Mouse (Mus musculus) left cerebral cortex, adult 11 months (tissue): ENCODE measurements around the gene Foxf1.

Experiments
- DNase-seq: peaks from one replicate; pipeline ENCODE4 v3.0.0; 2022; ENCODE audit warnings: low spot score

The Foxf1 gene

DNA sequence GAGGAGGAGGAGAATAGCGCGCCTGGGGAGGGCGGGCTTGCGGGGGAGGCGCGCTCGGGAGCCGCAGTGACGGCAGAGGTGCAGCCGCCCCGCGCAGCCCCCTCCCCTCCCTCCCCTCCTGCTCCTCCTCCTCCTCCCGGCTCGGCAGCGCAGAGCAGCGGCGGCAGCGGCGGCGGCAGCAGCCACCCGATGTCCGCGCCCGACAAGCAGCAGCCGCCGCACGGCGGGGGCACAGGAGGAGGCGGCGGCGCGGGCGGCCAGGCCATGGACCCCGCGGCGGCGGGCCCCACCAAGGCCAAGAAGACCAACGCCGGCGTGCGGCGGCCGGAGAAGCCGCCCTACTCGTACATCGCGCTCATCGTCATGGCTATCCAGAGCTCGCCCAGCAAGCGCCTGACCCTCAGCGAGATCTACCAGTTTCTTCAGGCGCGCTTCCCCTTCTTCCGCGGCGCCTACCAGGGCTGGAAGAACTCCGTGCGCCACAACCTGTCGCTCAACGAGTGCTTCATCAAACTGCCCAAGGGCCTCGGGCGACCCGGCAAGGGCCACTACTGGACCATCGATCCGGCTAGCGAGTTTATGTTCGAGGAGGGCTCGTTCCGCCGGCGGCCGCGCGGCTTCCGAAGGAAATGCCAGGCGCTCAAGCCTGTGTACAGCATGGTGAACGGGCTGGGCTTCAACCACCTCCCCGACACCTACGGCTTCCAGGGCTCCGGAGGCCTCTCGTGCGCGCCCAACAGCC is at the start of gene Foxf1:
Foxf1 (plus strand) TSS at position 177 of the 742 bp plus-strand sequence.
- no peak for DNase-seq

DNA sequence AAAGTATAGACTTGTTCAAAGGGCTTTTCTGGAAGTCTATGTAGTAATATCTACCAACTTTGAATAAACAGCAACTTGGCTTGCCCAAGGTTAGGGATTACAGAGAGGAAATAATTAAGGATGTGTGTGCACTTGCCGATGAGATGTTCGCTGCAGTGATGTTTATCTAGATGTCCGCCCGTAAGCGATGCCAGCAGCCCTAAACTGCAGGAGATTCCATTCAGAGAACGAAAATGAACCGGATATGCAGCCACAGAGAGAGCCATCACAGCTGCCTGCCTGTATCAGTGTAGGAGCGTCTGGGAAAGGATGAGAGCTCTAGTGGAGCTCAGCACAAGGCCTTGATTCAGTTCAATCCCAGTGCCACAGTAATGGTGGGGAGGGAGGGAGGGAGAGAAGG is 48.6 kb upstream of the Foxf1 start:
- no peak for DNase-seq

DNA sequence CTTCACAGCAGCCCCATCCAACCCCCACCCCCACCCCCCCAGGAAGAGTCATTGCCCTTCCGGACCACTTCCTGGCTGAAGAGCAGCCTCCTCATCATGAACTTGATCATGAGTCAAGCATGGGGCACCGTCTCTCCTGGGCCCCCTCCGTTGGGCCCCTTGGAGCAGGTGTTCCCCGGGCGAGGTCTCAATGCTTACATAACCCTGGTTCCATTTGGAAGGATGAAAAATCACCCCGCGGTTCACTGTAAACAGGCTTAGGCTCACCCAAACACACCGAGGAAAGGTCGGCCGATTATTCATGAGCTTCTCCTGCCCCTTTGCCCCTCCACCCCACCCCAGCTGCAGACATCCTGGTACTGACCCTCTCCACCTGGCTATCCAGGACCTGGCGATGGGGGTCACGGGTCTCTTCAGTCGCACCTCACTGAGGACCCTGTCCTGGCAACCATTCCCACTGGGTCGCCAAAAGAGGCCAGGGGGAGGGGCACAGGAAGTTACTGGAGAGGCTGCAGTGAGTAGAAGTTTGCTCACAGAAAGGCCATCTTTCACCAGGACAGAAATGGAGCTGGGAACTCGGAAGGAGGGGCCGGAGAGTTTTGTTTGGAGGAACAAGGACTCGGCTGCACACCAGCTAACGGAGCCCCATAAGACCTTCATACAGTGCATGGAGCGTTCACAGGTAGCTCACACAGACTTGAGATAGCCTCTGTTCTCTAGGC is 40.3 kb upstream of the Foxf1 start:
- DNase-seq = no peak

DNA sequence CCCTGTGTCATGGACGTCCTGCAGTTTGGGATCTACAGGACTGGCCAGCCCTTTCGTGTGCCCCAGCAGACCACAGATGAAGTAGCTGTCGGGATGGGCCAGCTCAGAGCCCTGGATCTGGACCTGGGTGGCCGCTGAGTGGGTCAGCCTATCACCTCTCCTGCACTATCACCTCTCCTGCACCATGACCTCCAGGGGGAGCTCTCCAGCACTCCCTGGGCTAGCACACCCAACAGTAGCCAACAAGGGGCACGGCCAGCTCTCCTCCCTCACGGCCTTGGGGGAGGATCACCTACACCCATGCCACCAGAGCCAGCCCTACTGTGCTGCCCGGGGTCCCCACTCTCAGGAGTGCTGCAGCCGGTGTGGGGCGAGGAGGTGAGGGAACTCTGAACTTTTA is 36.7 kb upstream of the Foxf1 start:
- DNase-seq = no peak

DNA sequence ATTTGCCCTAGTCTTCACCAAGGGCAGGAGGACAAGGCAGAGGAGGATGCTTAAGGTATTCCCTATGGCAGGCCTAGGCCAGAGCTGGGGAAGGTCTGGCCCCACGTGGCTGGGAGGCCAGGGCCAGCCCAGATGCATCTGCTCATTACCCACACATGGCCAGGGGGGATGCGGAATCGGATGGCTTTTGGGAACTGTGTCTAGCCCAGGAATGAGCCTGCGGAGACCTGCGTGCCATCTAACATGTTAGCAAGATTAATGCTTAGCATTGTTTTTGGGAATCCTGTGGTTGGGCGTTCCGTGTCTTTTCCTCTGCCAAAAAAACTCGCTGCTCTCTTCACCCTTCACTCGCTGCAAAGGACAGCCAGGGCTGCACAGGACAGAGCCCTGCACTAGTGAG is 26.1 kb upstream of the Foxf1 start:
- DNase-seq = no peak

DNA sequence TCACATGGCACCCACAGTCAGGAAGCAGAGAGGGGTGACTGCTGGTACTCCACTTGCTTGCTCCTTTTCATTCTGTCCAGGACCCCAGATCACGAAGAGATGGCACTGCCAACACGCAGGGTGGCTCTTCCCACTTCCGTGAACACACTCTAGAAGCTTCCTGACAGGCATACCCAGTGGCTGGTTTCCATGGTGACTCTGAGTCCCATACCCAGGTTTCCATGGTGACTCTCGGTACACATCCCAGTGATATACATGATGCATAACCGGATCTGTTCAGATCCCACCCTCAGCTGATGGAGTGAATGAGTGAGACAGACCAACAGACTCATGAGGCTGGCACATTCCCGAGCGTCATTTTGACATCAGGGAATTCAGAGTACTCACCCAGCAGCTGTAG is 25.1 kb upstream of the Foxf1 start:
- DNase-seq = no peak

DNA sequence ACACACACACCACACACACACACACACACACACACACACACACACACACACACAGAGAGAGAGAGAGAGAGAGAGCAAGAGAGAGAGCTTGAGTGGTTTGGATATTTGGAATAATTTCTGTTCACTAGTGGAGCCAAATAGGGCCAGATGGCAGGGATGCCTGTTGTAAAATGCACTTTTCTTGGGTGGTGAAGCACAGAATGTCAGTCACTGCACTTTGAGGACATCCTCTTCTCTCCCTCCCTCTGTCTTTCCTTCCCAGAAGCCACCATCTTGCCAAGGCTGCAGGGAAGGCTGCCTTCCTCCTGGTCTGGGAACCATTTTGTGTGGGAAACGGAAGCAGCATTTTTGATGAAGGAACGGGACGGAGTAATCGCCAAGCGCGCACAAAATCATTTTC is 21.7 kb upstream of the Foxf1 start:
- no peak for DNase-seq

DNA sequence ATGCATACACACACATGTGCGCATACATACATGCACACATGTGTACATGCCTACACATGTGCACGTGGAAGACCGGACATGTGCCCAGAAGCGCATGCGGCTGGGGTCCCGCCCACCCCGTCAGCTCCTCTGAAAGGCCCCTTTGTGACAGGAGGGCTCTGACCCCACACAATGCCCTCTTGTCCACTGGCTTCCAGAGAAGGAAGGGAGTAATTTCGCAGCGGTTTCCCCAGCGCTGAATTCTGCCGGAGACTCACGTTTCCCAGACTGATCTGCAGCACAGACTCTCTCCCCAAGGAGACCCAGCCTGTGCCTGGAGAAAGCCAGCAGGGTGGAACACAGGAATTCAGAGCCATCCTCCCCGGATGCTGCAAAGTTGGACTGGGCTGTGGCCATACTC is 20.5 kb upstream of the Foxf1 start:
- DNase-seq = no peak

DNA sequence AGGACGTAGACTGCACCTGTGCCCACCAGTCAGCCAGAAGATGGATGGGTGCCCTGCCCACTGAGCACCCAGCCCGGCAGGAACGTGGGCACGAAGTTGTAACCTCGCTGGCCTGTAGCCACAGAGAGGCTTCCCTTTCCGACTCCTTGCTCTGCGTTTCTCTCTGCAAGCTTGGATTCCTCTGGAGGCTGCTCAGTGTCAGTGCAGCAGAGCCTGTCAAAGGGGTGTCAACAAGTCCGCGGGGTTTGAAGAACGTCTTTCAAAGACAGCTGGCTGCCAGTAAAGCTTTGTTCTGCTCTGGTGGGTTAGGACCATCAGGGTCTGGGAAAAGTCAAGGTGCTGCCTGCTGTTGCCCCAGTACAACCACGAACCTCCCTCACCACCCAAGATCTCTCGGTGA is 12.7 kb upstream of the Foxf1 start:
- DNase-seq = no peak

DNA sequence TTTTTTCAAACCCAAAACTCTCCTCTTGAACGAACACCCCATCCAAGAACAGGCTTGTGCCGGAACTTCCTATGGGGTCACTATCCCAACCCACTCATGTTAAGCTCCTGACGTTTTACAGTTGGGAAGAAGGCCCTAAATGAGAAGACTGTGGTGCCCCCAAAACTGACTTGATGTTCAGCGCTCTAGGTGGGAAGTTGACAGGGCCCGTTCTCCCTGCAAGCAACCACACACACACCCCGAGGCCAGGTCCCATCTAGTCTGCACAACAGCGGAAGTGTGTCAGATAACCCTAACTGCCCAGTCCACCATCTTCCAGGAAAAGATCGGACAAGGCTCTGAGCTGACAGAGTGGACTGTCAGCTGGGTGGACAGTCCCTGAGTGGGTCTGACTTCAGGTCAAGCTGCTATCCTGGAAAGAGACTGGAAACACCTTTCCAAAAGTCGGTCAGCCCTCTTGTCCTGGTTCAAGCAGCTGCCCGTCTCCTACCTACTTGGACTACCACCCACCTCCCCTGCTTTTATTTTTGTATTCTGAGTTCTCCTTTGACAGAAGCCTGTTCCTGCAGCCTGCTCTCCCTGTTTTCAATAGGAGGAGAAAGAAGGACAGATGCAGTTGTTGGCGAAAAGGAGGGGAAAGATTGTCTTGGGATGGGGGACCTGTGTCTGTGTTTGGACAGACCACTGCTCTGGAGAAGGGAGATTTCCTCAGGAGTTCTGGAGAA is 11.6 kb upstream of the Foxf1 start:
- DNase-seq = no peak

DNA sequence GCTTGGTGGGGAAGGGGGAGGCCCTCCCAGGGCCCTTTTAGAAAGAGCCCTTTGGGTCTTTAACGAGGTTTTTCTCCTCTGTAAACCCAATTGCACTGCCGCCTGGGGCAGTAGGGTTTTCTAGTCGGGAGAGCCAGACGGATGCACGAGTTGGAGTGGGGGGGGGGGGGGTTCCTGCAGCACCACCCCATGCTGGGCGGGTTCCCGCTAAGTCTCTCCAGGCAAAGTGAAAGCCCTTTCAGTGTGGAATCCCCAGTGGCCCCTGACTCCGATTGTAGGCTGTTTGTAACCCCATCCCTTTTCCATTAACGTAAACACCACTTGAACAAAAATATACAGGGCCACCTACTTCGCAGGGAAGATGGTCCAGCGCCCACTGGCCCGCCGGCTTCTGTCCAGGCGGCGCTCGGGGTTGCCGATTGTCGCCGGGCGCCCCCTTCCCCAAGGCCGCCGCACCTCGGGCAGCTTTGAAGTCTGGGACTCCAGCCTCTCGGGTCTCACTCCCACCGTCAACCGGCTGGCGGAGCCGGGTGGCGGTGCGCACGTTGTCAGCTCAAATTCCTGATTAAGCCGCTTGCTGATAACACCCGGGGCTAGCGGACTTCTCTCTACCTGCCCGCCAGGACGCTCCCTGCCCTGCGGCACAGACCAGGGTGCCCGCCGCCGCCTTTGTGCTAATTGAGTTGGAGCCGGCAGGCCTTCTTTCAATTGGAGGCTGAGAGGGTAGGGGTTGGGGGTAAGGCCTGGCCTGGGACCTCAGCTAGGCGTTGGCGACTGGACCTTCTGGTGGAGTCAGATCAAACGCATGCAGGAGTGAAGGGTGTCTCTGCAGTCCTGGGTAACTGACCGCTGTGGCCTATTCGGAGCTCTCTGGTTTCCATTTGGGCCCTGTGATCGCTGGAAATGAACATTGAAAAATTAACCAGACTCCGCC is 10.7 kb upstream of the Foxf1 start:
- DNase-seq = no peak

DNA sequence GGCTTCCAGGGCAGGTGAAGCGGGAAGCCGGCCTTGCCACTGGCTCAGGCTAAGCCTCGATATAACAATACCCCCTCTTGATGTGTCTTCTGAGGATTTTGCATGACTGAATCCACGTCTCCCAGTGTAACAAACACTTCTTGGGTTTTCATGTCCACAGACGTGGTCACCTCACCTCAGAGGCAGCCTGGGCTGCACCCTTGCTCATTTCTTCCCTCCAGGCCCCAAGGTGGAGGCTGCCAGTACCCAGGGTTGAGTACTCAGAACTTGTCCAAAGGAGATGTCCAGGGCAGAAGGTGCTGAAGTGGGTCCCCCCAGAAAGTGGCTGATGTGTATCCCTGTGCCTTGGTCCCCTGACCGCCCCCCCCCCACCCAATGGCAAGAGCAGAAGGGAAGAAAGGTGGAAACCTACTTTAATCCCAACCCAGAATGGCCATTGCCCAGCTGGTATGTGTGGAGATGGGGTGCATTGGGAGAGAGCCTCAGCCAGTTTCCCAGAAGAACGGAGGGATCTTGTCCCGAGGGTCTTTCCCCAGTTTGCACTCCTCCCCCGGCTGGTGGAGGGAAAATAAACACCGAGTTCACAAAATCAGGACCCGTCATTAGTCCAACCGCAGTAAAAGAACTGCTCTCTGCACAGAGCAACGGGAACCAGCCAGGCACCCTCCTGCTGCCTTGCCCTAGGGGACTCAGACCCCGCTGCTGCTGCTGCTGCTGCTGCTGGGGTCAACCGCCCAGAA is 9.9 kb upstream of the Foxf1 start:
- DNase-seq = no peak

DNA sequence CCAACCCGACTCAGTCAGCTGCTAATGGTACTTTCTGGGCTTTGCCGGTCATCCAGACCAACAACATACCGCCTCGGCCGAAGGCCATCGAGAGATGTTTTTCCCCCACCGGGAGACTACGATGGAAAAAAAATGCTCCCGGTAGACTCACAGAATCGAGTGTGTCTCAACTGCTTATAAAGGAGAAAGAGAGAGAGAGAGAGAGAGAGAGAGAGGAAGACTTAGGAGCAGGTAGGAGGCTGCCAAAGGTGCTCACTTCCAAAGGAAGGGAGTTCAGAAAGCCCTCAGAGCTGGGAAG is 9.4 kb upstream of the Foxf1 start:
- DNase-seq = no peak

DNA sequence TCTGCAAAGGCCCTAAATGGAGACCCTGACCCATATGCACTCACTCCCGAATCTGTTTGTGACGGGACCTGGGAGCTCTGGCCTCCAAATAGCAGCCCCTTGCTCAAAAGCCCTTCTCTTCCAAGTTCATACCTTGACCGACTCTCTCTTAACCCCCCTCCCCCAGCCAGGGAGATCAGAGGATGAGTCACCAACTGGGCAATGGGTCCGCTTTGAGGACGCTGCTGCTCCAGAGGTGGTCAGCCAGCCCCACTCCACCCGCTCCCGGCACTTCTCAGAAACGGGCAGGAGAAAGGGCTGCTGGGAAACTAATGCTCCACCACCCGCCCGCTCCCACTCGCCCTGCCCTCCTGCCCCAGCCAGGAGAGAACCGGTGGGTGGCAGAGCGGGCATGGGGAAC is 8.2 kb upstream of the Foxf1 start:
- DNase-seq = no peak

DNA sequence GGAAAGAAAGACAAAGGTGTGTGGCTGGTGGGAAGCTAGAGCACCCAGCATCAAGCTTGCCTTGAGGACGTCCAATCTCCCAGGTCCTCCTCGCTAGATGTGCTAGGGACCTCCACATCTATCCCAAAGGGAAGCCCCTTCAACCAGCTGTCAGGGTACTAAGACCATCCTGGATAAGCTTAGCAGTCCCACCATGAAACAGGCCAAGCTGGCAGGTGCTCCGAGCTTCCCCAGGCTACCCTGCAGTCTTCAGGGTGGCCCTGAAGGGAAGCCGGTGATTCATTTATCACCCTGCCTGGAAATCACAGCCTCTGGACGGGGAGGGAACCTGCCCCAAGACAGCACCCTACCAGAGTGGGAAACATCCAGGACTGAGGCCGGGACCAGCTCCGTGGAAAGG is 7.6 kb upstream of the Foxf1 start:
- no peak for DNase-seq

DNA sequence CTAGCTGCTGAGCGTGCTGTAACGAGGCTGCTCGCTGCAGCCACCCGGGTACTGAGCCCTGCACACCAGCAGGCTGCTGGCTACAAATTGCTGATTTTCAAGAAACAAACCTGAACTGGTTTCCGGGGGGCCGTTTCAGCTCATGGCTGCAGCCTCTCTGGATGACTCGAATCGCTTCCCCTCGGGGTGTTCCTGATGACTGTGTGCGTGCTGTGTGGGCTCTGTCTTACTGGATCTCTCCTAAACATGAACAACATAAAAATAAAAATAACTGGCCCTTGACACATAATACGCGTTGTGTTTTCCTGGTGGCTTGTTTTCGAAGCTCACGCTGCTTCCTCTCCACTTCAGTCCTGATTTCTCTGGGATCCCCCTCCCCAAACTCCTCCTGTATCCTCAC is 5.5 kb upstream of the Foxf1 start:
- no peak for DNase-seq

DNA sequence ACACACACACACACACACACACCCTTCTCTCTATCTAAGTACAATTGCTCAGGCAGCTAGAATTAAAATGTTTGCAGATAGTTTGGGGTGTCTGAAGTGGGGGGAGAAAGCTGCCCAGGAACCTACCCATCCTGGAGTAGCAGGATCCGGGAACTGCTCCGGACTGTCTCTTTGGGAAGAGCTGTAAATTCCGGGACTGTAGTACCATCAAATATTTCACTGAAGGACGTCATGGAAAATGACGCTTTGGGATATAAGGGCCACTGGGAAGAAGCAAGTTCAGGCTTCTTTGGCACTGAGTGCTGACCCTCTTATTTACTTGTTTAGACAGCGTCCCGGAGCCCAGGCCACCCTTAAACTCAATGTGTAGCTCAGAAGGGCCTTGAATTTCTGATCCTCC is 5.0 kb upstream of the Foxf1 start:
- DNase-seq = no peak

DNA sequence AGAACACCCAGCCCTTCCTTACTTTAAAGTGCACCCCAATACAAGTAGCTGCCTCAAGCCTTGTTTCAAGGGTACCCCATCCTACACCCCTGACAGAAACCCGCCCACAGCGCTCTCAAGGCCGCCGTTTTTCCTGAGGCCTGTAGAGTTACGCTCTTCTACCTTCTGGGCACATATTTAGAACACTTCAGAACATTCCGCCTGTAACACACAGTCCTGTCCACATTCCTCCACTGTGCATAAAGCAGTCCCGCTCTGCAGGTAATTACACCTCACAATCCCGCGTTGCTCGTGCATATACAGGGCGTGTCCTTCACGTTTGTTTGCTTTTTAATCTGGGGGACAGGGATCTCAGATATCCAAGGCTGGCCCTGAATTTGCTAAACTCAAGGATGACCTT is 4.2 kb upstream of the Foxf1 start:
- DNase-seq = no peak

DNA sequence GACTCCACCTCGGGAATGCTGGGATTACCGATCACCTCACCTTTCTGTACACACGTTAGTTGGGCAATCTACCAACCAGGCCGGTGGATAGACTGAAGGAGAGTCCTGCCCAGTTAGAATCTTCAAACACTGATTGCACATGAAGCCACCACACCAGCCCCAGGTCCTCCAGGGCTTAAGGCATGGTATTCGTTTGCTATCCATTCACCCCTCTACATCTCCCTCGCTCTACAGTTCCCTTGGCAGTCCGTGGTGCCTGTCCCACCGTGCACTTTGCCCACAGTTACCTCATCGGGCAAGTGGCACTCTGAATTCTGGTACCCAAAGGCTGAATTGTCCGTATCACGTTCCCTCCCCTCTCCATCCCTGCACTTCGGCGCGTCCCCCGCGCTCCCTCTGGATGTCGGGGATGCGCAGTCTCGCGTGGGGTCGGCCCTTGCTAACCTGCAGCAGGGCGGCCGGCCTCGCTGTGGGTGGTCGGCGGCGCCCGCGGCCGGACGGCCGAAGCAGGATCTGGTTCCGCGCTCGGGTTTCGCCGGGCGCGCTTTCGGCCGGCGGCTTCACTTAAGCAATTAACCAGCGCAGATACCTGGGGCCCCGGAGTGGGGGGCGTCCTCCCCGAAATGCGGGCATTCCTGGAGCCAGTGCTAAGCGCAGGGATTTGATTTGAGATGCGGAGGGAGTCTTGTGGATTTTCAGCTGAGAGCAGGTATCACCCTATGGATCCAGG is 3.7 kb upstream of the Foxf1 start:
- no peak for DNase-seq

DNA sequence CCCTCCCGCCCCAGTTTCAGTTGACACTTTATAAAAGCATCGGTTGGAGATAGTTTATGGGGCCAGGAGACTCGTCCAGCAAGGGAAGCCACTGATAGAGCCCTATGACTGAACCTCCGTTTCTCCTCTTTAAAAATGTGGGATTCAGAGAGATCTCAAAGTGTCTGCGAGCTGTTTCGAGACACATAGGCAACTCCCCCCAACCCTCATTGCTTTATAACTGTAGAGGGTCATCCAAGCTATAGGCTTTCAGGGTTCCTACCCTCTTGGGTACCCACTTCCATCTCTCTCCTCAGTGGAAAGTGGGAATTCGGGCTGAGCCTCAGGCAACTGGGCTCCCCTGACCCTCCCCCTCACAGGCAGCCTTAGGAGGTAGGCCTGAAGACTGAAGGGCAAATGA is 2.8 kb upstream of the Foxf1 start:
- no peak for DNase-seq
